Mouse (Mus musculus) liver, embryonic 14.5 days (tissue): ENCODE results near the gene 6720489N17Rik. TPM values are rescaled to one million over a fixed set of nuclear protein-coding genes. Genes with fewer than 3 reads are reported as not detected.
A peak's percentile ranks its signal among the peaks of the same experiment; 100 is the strongest.
"Not testable (repeated sequence)": the region's sequence is repeated elsewhere in the genome, so short reads cannot be mapped to it uniquely, and the experiment has no call there.

Experiments used
- ATAC-seq: fragments of 200-750 bp; cut with Nextera tagmentation; 2 replicates; pipeline ENCODE4 v1.8.0; 2017; ENCODE audit warnings: moderate number of reproducible peaks, mild to moderate bottlenecking, moderate library complexity; ENCODE audit not compliant: insufficient read depth
- DNase-seq, 3 experiments: peaks; one replicate each; pipeline ENCODE4 v3.0.0-alpha.2; 2012 to 2013; ENCODE audit warnings: low read depth in 3 of 3, low spot score in 3 of 3
- H3K27ac ChIP-seq: fragments of 300-500 bp; sonication (generic); 2 replicates; pipeline ENCODE4 v1.5.1; 2014; ENCODE audit warnings: moderate library complexity, mild to moderate bottlenecking, control low read depth, inconsistent platforms
- H3K27me3 ChIP-seq: fragments of 300-500 bp; sonication (generic); 2 replicates; pipeline ENCODE4 v1.6.1; 2014; ENCODE audit warnings: mild to moderate bottlenecking, low read length, moderate library complexity; ENCODE audit not compliant: control insufficient read depth, insufficient read depth
- H3K36me3 ChIP-seq: fragments of 300-500 bp; sonication (generic); replicated peaks from 2 replicates; pipeline ENCODE4 v1.6.1; 2014; ENCODE audit warnings: low read depth; ENCODE audit not compliant: control insufficient read depth, insufficient read depth
- H3K4me1 ChIP-seq, 2 experiments: fragments of 200-500 bp in 1 of 2; fragments of 300-500 bp in 1 of 2; sonication (generic) in 1 of 2; replicated peaks; 2 replicates each; pipeline ENCODE4 v1.6.1; 2012 to 2014; ENCODE audit warnings: antibody characterized with exemption in 1 of 2, inconsistent platforms in 1 of 2, low read length in 1 of 2; ENCODE audit not compliant: control insufficient read depth in 2 of 2, insufficient read depth in 2 of 2
- H3K4me2 ChIP-seq: fragments of 300-500 bp; sonication (generic); 2 replicates; pipeline ENCODE4 v1.6.1; 2014; ENCODE audit warnings: low read depth, mild to moderate bottlenecking, control low read depth, moderate library complexity
- H3K4me3 ChIP-seq, 2 experiments: fragments of 200-500 bp in 1 of 2; fragments of 300-500 bp in 1 of 2; sonication (generic) in 1 of 2; 2 replicates each; pipeline ENCODE4 v1.5.1; 2012 to 2014; ENCODE audit warnings: low read depth in 2 of 2, low read length in 2 of 2, mild to moderate bottlenecking in 2 of 2, control low read depth in 1 of 2, inconsistent platforms in 1 of 2, moderate library complexity in 1 of 2; ENCODE audit not compliant: insufficient read depth in 1 of 2
- H3K9ac ChIP-seq: fragments of 300-500 bp; sonication (generic); replicated peaks from 2 replicates; pipeline ENCODE4 v1.6.1; 2014; ENCODE audit warnings: mild to moderate bottlenecking, control low read depth, moderate library complexity
- H3K9me3 ChIP-seq: fragments of 300-500 bp; sonication (generic); 2 replicates; pipeline ENCODE4 v1.6.1; 2016; ENCODE audit warnings: low read length, mixed read lengths; ENCODE audit not compliant: control insufficient read depth
- WGBS: fragments of 180-500 bp; shearing (Covaris S2); extraction: QIAGEN DNeasy Blood & Tissue Kit; methylation state at CpG from one replicate; pipeline ENCODE4 v1.1.7; 2014; ENCODE audit not compliant: insufficient replicate concordance; 5-methylcytosine and 5-hydroxymethylcytosine counted together
- microRNA-seq: library from miRNA; unstranded; fragments of <30 nt; microRNA quantifications from one replicate; pipeline ENCODE4, GENCODE M21; 2016
- polyA plus RNA-seq, 2 experiments: library from polyadenylated mRNA; depleted of rRNA in 1 of 2; stranded (reverse) in 1 of 2; unstranded in 1 of 2; fragments of >200 nt; fragmentation: Nextera tagmentation in 1 of 2; extraction: Ambion mirVana in 1 of 2; gene quantifications; 2 replicates each; pipeline versions ENCODE4 v1.2.1 to v1.2.3; 2012 to 2014

Gene 6720489N17Rik
- polyA plus RNA-seq, 2 experiments, result 1.1 to 3.1 TPM

- ATAC-seq, result not testable (repeated sequence)
- 6% methylated on average over 1 of the region's 1 CpGs for WGBS
These were observed 62.3 kb downstream of the 6720489N17Rik start for GRCm38 (mm10) chr13:62561696-62562095.

GRCm38 (mm10) chr13:62558189-62559110, 65.5 kb downstream of the 6720489N17Rik start, which contains the start of gene Zfp935:
Gene Zfp935, minus strand, starts transcription at chr13:62558511.
- DNase-seq, result peak in 1 of 3 experiments; percentile 1
- peak within 1 kb of the TSS; percentile 53 to 81 for H3K4me3 ChIP-seq
- peak; percentile 61; the same call in 1 of the 2 replicates for ATAC-seq
- not testable (repeated sequence) for H3K9me3 ChIP-seq, H3K4me1 ChIP-seq, H3K27ac ChIP-seq, H3K36me3 ChIP-seq, H3K27me3 ChIP-seq
- WGBS, result 3% methylated on average over 25 of the region's 27 CpGs
- peak within 1 kb of the TSS; percentile 72 for H3K9ac ChIP-seq
- H3K4me2 ChIP-seq, result peak within 1 kb of the TSS; percentile 55

More at GRCm38 (mm10) chr13:62561696-62562095, 62.3 kb downstream of the 6720489N17Rik start:
- H3K27me3 ChIP-seq, H3K4me3 ChIP-seq, H3K9ac ChIP-seq, H3K27ac ChIP-seq, H3K4me2 ChIP-seq, DNase-seq, H3K4me1 ChIP-seq, H3K9me3 ChIP-seq, H3K36me3 ChIP-seq: not testable (repeated sequence)

Small RNAs within 50 kb of the gene (microRNA-seq; reads per million reads assigned to microRNA genes)
- gene Gm24020, result not detected

Other genes starting within 250 kb of the 6720489N17Rik start
- gene Gm3604, start 241.0 kb downstream of the 6720489N17Rik start, polyA plus RNA-seq (2012; rRNA removed), result 0.75 and 1.3 TPM in 2 replicates
- 4.4 and 4.6 TPM in 2 replicates for gene Gm3604, start 241.0 kb downstream of the 6720489N17Rik start, polyA plus RNA-seq (2014; fragmentation: Nextera tagmentation; extraction: Ambion mirVana)
- gene Gm49359, start 157.3 kb downstream of the 6720489N17Rik start, polyA plus RNA-seq (2012; rRNA removed), result 0.49 and 1.4 TPM in 2 replicates
- gene Gm49359, start 157.3 kb downstream of the 6720489N17Rik start, polyA plus RNA-seq (2014; fragmentation: Nextera tagmentation; extraction: Ambion mirVana), result 1.1 and 1.5 TPM in 2 replicates
- gene Zfp935, start 65.7 kb downstream of the 6720489N17Rik start, polyA plus RNA-seq (2012; rRNA removed), result not detected in 2 replicates
- gene Zfp935, start 65.7 kb downstream of the 6720489N17Rik start, polyA plus RNA-seq (2014; fragmentation: Nextera tagmentation; extraction: Ambion mirVana), result not detected in 2 replicates
- gene Zfp934, start 53.0 kb downstream of the 6720489N17Rik start, polyA plus RNA-seq (2012; rRNA removed), result 2.7 and 3.7 TPM in 2 replicates
- 5.3 and 6.0 TPM in 2 replicates for gene Zfp934, start 53.0 kb downstream of the 6720489N17Rik start, polyA plus RNA-seq (2014; fragmentation: Nextera tagmentation; extraction: Ambion mirVana)
- 1.1 and 2.3 TPM in 2 replicates for gene Platr25, start 136.5 kb upstream of the 6720489N17Rik start, polyA plus RNA-seq (2012; rRNA removed)
- gene Platr25, start 136.5 kb upstream of the 6720489N17Rik start, polyA plus RNA-seq (2014; fragmentation: Nextera tagmentation; extraction: Ambion mirVana), result 3.5 and 3.7 TPM in 2 replicates
- gene Gm5141, start 161.6 kb upstream of the 6720489N17Rik start, polyA plus RNA-seq (2012; rRNA removed), result 0.15 and 0.45 TPM in 2 replicates
- 1.4 and 2.1 TPM in 2 replicates for gene Gm5141, start 161.6 kb upstream of the 6720489N17Rik start, polyA plus RNA-seq (2014; fragmentation: Nextera tagmentation; extraction: Ambion mirVana)
- 0.02 and 0.11 TPM in 2 replicates for gene Fbp2, start 234.2 kb upstream of the 6720489N17Rik start, polyA plus RNA-seq (2012; rRNA removed)
- gene Fbp2, start 234.2 kb upstream of the 6720489N17Rik start, polyA plus RNA-seq (2014; fragmentation: Nextera tagmentation; extraction: Ambion mirVana), result not detected in 2 replicates